Mouse (Mus musculus) liver, embryonic 11.5 days (tissue): ENCODE measurements around the gene Ubap1. TPM values are rescaled to one million over a fixed set of nuclear protein-coding genes. Genes with fewer than 3 reads are reported as not detected.
A peak's percentile ranks its signal among the peaks of the same experiment; 100 is the strongest.

Source experiments
- ATAC-seq: fragments of 200-750 bp; cut with Nextera tagmentation; replicated peaks from 2 replicates; pipeline ENCODE4 v1.8.0; 2017; ENCODE audit warnings: moderate number of reproducible peaks, mild to moderate bottlenecking, moderate TSS enrichment, moderate library complexity; ENCODE audit not compliant: low FRiP score
- DNase-seq: peaks from one replicate; pipeline ENCODE4 v3.0.0-alpha.2; 2017; ENCODE audit warnings: low spot score
- H3K27ac ChIP-seq: fragments of 300-500 bp; sonication (generic); 2 replicates; pipeline ENCODE4 v1.5.1; 2014; ENCODE audit warnings: mild to moderate bottlenecking, low read depth, low read length, control low read depth
- H3K27me3 ChIP-seq: fragments of 300-500 bp; sonication (generic); replicated peaks from 2 replicates; pipeline ENCODE4 v1.6.1; 2014; ENCODE audit warnings: low read length, mixed read lengths; ENCODE audit not compliant: control insufficient read depth, insufficient read depth
- H3K36me3 ChIP-seq: fragments of 300-500 bp; sonication (generic); 2 replicates; pipeline ENCODE4 v1.6.1; 2014; ENCODE audit warnings: mild to moderate bottlenecking, low read length, moderate library complexity, mixed read lengths; ENCODE audit not compliant: control insufficient read depth, insufficient read depth
- H3K4me1 ChIP-seq: fragments of 300-500 bp; sonication (generic); replicated peaks from 2 replicates; pipeline ENCODE4 v1.6.1; 2014; ENCODE audit warnings: low read length, mixed read lengths; ENCODE audit not compliant: control insufficient read depth, insufficient read depth
- H3K4me2 ChIP-seq: fragments of 300-500 bp; sonication (generic); 2 replicates; pipeline ENCODE4 v1.6.1; 2014; ENCODE audit warnings: mild to moderate bottlenecking, control low read depth, moderate library complexity
- H3K4me3 ChIP-seq: fragments of 300-500 bp; sonication (generic); 2 replicates; pipeline ENCODE4 v1.5.1; 2014; ENCODE audit warnings: low read depth, low read length, control low read depth
- H3K9ac ChIP-seq: fragments of 300-500 bp; sonication (generic); 2 replicates; pipeline ENCODE4 v1.6.1; 2014; ENCODE audit warnings: low read depth, low read length, control low read depth
- H3K9me3 ChIP-seq: fragments of 300-500 bp; sonication (generic); 2 replicates; pipeline ENCODE4 v1.6.1; 2016; ENCODE audit warnings: low read length, inconsistent platforms, mixed read lengths; ENCODE audit not compliant: control insufficient read depth
- WGBS: fragments of 180-500 bp; shearing (Covaris S2); extraction: QIAGEN DNeasy Blood & Tissue Kit; methylation state at CpG from one replicate; pipeline ENCODE4 v1.1.7; 2014; 5-methylcytosine and 5-hydroxymethylcytosine counted together
- polyA plus RNA-seq: library from polyadenylated mRNA; unstranded; fragments of >200 nt; fragmentation: Nextera tagmentation; extraction: Ambion mirVana; gene quantifications from 2 replicates; pipeline ENCODE4 v1.2.1, GENCODE M21; 2014

Ubap1 gene
- polyA plus RNA-seq, 1 experiment from 2014 or later: 37.1 TPM

DNA sequence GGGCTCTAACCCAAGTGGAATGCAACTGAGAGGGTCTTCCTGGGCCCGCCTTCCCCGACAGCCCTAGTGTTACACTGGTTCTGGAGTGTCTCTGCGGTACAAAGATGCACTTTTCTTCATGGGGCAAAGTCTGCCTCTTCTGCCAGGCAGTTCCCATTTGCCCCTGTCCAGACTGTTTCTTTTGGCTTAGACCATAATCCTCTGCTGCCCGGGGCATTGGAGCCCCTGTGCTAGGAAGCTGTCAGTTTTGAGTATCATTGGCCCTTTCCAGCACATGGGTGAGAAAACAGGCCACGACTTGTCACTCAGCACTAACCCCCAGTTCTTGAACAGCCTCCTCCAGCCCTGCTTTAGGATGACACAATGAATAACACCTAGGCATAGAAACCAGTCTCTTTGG, 40.4 kb downstream of the Ubap1 start:
- H3K9ac ChIP-seq: no peak overlapping the region
- peaks cover 18% of the 10 kb centered on the region for H3K4me1 ChIP-seq
- no peak for DNase-seq
- H3K4me3 ChIP-seq: no peak overlapping the region
- 89% methylated on average over 5 of the region's 5 CpGs for WGBS
- no peaks in the 10 kb centered on the region for H3K9me3 ChIP-seq
- H3K27me3 ChIP-seq: no peaks in the 10 kb centered on the region
- H3K27ac ChIP-seq: no peak overlapping the region
- H3K4me2 ChIP-seq: peak overlapping the region; percentile 12; the same call in 1 of the 2 replicates
- no peak for ATAC-seq
- peaks cover 33% of the 10 kb centered on the region for H3K36me3 ChIP-seq

DNA sequence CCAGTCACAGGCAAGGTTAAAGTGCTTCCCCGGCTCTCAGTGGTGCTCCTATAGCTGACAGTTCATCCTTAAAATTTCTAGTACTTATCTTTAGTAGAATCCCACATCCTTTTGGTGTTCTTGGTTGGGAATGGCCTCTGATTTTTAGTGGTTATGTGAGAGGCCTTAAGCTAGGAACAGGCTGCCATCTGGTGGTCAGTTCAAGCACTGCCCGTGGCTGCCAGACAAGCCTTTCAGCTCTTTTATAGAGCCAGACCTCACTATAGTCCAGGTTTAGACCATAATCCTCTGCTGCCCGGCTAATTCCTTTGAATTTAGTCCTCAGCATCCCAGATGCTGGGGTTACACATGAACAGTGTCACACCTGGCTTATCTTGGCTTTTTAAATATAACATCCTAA, 41.3 kb downstream of the Ubap1 start:
- ATAC-seq (no peak), DNase-seq (peak; percentile 51)
- H3K4me2 ChIP-seq: no peak overlapping the region
- no peak overlapping the region for H3K4me3 ChIP-seq
- no peak overlapping the region for H3K27ac ChIP-seq
- H3K36me3 ChIP-seq: peaks cover 37% of the 10 kb centered on the region
- no peaks in the 10 kb centered on the region for H3K27me3 ChIP-seq
- no peaks in the 10 kb centered on the region for H3K9me3 ChIP-seq
- WGBS: 28% methylated on average over 3 of the region's 3 CpGs
- no peak overlapping the region for H3K9ac ChIP-seq
- H3K4me1 ChIP-seq: peaks cover 18% of the 10 kb centered on the region

DNA sequence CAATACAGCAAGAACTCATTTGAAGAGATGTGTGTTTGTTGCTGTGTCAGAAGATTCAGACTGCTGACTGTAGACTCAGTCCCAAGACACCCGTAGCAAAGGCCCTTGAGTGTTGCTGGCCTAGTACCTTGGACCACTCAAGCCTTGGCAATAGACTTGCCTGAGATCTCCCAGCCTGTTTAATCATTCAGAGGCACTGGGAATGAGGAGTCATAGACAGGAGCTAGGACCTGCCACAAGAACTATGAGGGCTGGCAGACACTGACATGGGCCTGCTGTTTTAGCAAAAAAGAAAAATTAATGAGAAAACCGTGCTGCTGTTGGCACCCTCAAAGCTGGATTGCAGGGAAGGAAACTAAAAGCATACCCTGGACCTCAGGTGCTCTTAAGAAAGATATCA, 42.2 kb downstream of the Ubap1 start:
- Histone ChIP-seq H3K9ac (no peak overlapping the region), H3K4me3 (no peak overlapping the region), H3K9me3 (no peaks in the 10 kb centered on the region), H3K4me1 (peaks cover 18% of the 10 kb centered on the region), H3K27ac (no peak overlapping the region), H3K36me3 (peaks cover 37% of the 10 kb centered on the region), H3K27me3 (no peaks in the 10 kb centered on the region), H3K4me2 (no peak overlapping the region)
- no peak for DNase-seq
- 94% methylated on average over 2 of the region's 2 CpGs for WGBS
- ATAC-seq: no peak

DNA sequence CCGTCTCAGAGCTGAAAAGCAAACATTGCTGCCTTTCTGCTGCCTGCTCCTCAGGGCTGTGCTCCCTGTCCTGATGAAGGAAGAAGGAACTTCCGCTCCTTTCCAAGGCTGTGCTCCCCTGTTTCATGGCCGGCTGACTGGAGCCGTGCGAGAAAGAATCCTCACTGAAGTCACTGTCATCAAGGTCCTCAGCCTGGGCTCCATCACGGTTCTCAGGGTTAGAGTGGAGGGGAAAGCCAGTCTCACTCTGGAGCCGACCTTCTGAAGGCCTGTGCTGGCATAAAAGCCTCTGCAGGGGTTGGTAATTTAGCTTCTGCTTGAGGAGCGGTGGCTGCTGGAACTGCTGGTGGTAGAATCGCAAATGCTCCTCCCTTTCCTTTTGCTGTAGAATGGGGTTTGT, 45.9 kb downstream of the Ubap1 start:
- H3K4me1 ChIP-seq: no peaks in the 10 kb centered on the region

DNA sequence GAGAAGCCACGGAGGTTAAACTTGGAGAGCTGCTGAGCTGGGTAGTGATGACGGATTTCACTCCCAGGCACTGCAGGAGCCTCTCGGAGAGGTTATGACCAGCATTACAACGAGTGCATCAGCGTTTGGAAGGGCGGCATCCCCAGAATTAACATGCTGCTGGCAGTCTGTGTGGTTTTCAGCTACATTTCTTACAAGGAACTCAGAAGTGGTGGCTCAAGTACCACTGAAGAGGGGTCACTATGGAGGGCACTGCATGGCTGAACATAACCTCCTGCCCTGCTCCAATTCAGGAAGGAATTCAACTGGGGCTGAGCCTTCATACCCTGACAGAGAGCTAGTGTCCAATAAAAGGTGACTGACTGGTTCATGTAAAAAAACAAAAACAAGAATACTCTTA, 49.6 kb downstream of the Ubap1 start:
- ATAC-seq (no peak), DNase-seq (no peak)
- no peak overlapping the region for H3K27ac ChIP-seq
- H3K9ac ChIP-seq: no peak overlapping the region
- H3K27me3 ChIP-seq: no peaks in the 10 kb centered on the region
- H3K9me3 ChIP-seq: no peaks in the 10 kb centered on the region
- no peaks in the 10 kb centered on the region for H3K4me1 ChIP-seq
- no peak overlapping the region for H3K4me2 ChIP-seq
- H3K4me3 ChIP-seq: no peak overlapping the region
- 91% methylated on average over 6 of the region's 6 CpGs for WGBS
- peaks cover 23% of the 10 kb centered on the region for H3K36me3 ChIP-seq

More for the DNA sequence above, 45.9 kb downstream of the Ubap1 start:
- Histone ChIP-seq H3K27ac (no peak overlapping the region), H3K4me2 (no peak overlapping the region), H3K27me3 (no peaks in the 10 kb centered on the region), H3K4me3 (no peak overlapping the region), H3K9me3 (no peaks in the 10 kb centered on the region), H3K36me3 (peaks cover 39% of the 10 kb centered on the region), H3K9ac (no peak overlapping the region)
- 79% methylated on average over 9 of the region's 9 CpGs for WGBS
- DNase-seq (no peak), ATAC-seq (no peak)

DNA sequence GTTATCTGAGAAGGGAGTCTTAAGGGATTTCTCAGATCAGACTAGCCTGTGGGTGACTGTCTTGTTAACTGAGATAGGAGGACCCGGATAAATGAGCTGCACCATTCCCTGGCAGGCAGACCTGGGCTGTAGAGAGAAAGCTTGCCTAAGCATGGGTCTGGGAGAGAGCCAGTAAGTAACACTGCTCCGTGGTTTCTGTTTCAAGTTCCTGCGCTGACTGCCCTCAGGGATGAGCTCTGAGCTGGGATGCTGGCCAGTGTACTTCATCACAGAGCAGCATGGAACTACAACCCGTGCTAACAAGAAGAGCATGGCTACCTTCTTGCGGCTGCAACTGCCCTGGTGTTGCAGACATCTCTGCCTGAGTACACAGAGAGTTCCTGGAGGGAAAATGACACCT, 51.1 kb downstream of the Ubap1 start:
- H3K27me3 ChIP-seq: no peaks in the 10 kb centered on the region
- no peak overlapping the region for H3K4me2 ChIP-seq
- H3K4me1 ChIP-seq: no peaks in the 10 kb centered on the region
- whole genome bisulfite sequencing: 88% methylated on average over 5 of the region's 5 CpGs
- H3K9ac ChIP-seq: no peak overlapping the region
- DNase-seq: no peak
- no peak overlapping the region for H3K4me3 ChIP-seq
- no peak overlapping the region for H3K27ac ChIP-seq
- H3K36me3 ChIP-seq: peaks cover 9% of the 10 kb centered on the region; the same call in 1 of the 2 replicates
- no peaks in the 10 kb centered on the region for H3K9me3 ChIP-seq
- no peak for ATAC-seq

DNA sequence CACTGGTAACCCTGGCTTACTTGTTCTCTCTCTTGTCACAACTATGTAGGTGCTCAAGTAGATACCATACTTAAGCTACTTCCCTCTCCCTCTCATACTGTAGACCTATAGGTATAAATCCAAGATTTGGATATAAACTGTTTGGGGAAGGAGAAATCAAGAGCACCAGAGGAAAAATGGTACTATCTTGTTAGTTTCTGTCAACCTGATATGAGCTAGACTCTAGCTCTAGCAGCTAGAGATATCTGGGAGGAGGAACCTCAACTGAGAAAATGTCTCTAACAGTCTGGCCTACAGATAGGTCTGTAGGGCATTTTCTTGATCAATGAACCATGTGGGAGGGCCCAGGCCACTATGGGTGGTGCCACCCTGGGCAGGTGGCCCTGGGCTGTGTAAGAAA, 52.4 kb downstream of the Ubap1 start:
- Histone ChIP-seq H3K27me3 (no peaks in the 10 kb centered on the region), H3K4me1 (no peaks in the 10 kb centered on the region), H3K9ac (no peak overlapping the region), H3K4me3 (no peak overlapping the region), H3K27ac (no peak overlapping the region), H3K36me3 (peaks cover 9% of the 10 kb centered on the region; the same call in 1 of the 2 replicates), H3K9me3 (no peaks in the 10 kb centered on the region), H3K4me2 (no peak overlapping the region)
- no peak for ATAC-seq
- no peak for DNase-seq

DNA sequence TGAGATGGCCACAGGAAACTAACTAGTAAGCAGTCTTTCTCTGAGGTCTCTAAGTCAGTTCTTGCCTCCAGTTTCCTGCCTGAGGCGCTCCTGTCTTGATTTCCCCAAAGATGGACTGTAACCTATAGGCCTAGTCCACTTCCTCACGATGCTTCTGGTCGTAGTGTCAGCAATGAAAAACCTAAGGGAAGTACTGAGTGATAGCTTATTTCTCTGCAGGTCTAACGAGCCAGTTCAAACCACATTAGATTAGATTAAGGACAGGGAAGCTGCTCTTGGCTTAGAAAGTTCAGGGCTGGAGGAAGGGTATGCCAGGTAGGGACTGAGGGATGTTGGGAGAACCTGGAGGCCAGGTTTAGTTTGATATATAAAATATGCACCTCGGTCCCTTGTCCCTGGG, 52.8 kb downstream of the Ubap1 start:
- peaks cover 9% of the 10 kb centered on the region; the same call in 1 of the 2 replicates for H3K36me3 ChIP-seq
- no peaks in the 10 kb centered on the region for H3K27me3 ChIP-seq
- no peaks in the 10 kb centered on the region for H3K4me1 ChIP-seq
- 74% methylated on average over 5 of the region's 5 CpGs for WGBS
- H3K9ac ChIP-seq: no peak overlapping the region
- no peak overlapping the region for H3K27ac ChIP-seq
- no peak overlapping the region for H3K4me2 ChIP-seq
- ATAC-seq (no peak), DNase-seq (no peak)
- no peak overlapping the region for H3K4me3 ChIP-seq
- no peaks in the 10 kb centered on the region for H3K9me3 ChIP-seq

DNA sequence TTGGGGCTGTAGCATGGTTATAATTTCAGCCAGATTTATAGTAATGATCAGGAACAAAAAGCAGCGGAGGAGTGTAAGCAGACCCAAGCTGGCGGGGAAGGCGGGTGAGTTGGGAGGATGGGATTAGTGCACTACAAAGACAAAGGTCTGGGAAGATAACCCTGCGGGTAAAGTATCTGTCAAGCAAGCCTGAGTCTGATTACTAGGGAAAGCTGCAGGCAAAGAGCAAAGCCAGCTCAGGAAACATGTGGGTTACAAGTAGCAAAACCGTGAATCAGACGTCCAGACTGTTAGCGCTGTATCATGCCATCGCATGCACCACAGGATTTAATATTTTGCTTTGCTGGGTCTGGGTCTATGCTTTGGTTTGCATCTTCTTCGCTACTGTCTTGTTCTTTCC, 57.8 kb downstream of the Ubap1 start:
- no peak overlapping the region for H3K9ac ChIP-seq
- H3K27me3 ChIP-seq: no peaks in the 10 kb centered on the region
- no peak overlapping the region for H3K4me3 ChIP-seq
- no peaks in the 10 kb centered on the region for H3K9me3 ChIP-seq
- H3K4me2 ChIP-seq: no peak overlapping the region
- no peak for ATAC-seq
- H3K27ac ChIP-seq: no peak overlapping the region
- no peaks in the 10 kb centered on the region for H3K4me1 ChIP-seq
- WGBS: 81% methylated on average over 9 of the region's 9 CpGs
- H3K36me3 ChIP-seq: peaks cover 5% of the 10 kb centered on the region; the same call in 1 of the 2 replicates
- no peak for DNase-seq
